Mouse (Mus musculus): ENCODE results near the gene Jarid2.

DNA sequence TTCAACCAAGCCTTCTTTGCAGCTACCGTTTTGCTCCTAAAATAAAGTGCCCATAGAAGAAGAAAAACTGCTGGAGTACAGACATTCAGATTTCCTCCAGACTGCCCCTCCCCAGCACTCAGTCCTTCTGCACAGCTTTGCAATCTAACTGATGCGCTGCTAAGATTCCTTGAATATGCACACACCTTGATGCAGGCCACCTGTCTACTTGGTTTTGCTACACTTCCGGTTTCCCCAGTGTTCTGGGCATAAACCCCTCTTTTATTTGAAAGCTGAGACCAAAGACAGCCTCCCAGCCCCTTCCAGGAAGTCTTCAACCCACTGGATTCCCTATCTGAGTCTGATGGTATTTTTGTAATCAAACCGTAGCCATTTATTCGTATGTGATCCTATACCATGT lies 18.2 kb upstream of the Jarid2 start:
- TF ChIP-seq CTCF (IDR thresholded peaks at IDR 0.05; ENCODE audit: low read depth): no peak
- no peak for TF ChIP-seq EP300 (optimal IDR thresholded peaks at IDR 0.05)

Measured in stomach, postnatal 0 days (tissue).